ENCODE assay signal across 9 mouse cellular contexts in genomic region chr4:141204580-141205061, GRCm38 (mm10). TPM values are rescaled to one million over a fixed set of nuclear protein-coding genes. Genes with fewer than 3 reads are reported as not detected.
A peak's percentile ranks its signal among the peaks of the same experiment; 100 is the strongest.
DNase-seq lines count a peak whose midpoint lies in the region; ATAC-seq and TF ChIP-seq lines count a peak whose summit lies in the region.
"Had no signal": no experiment of that assay in that cellular context is flagged by ENCODE, and none has a peak within 500 bp of the region (broad histone marks: within the 10 kb centered on the region; RNA-seq: fewer than 3 reads in every experiment).

No protein-coding gene starts in this region.

- ATAC-seq in kidney, embryonic 14.5 days (ENCODE audit: low FRiP score, low TSS enrichment) = peak; percentile 52
- ATAC-seq in kidney, embryonic 15.5 days (replicated peaks; ENCODE audit: low FRiP score) = no peak
- no peak for ATAC-seq in monocyte, adult 5-6 weeks (replicated peaks; ENCODE audit: insufficient number of reproducible peaks, low FRiP score, low TSS enrichment, poor library complexity, severe bottlenecking)

- H3K4me1 ChIP-seq in kidney, embryonic 14.5 days (ENCODE audit: control insufficient read depth, insufficient read depth, low read length) = no peaks in the 10 kb centered on the region
- no peaks in the 10 kb centered on the region for H3K4me1 ChIP-seq in kidney, embryonic 15.5 days
- peaks cover 9 to 28% of the 10 kb centered on the region in 2 experiments for H3K4me1 ChIP-seq in CH12.LX (ENCODE audit: control insufficient read depth in 1 of 2, insufficient read depth in 2 of 2)
- H3K4me1 ChIP-seq: limb, embryonic 15.5 days had no signal

- in situ Hi-C loops in CH12.LX (cut with MboI; ENCODE audit: low pct_ligation_motif_present, low pct_unique_long_range_greater_than_20kb, low sequenced_read_pairs) = no loop called here

- no peak overlapping the region for H3K9ac ChIP-seq in kidney, embryonic 14.5 days (ENCODE audit: low read depth, low read length)
- no peak overlapping the region for H3K9ac ChIP-seq in kidney, embryonic 15.5 days
- H3K9ac ChIP-seq in CH12.LX (ENCODE audit: insufficient read depth, low read depth) = no peak overlapping the region
- H3K9ac ChIP-seq: limb, embryonic 15.5 days had no signal

- H3K4me3 ChIP-seq in kidney, embryonic 14.5 days (ENCODE audit: low read length) = no peak overlapping the region
- H3K4me3 ChIP-seq in kidney, embryonic 15.5 days (replicated peaks) = no peak overlapping the region
- no peak overlapping the region for H3K4me3 ChIP-seq in CH12.LX (replicated peaks in 1 of 3; ENCODE audit: low read depth in 2 of 3, low read length in 2 of 3, poor library complexity in 1 of 3)
- H3K4me3 ChIP-seq: limb, embryonic 15.5 days had no signal

- dilution Hi-C loops in CH12.LX (cut with MboI; ENCODE audit: extremely low pct_ligation_motif_present, extremely low pct_unique_long_range_greater_than_20kb, low sequenced_read_pairs) = no loop called here

- H3K27me3 ChIP-seq in kidney, embryonic 14.5 days (ENCODE audit: control insufficient read depth, insufficient read depth, low read length) = no peaks in the 10 kb centered on the region
- no peaks in the 10 kb centered on the region for H3K27me3 ChIP-seq in kidney, embryonic 15.5 days
- no peaks in the 10 kb centered on the region for H3K27me3 ChIP-seq in CH12.LX (replicated peaks)
- H3K27me3 ChIP-seq: limb, embryonic 15.5 days had no signal

- H3K27ac ChIP-seq in kidney, embryonic 14.5 days (ENCODE audit: low read depth, low read length) = no peak overlapping the region
- H3K27ac ChIP-seq in kidney, embryonic 15.5 days = no peak overlapping the region
- no peak overlapping the region for H3K27ac ChIP-seq in CH12.LX (ENCODE audit: insufficient read depth, low read depth)
- H3K27ac ChIP-seq: limb, embryonic 15.5 days had no signal

- intact Hi-C loops in gastrocnemius, postnatal 36 days (cut with DNase I) = loop anchor here (5.0 kb wide), 2 partner anchors 63 to 163 kb away; partner anchors contain the start of gene Fam131c

- no peaks in the 10 kb centered on the region for H3K9me3 ChIP-seq in kidney, embryonic 14.5 days (ENCODE audit: control insufficient read depth, low read length)
- no peaks in the 10 kb centered on the region for H3K9me3 ChIP-seq in kidney, embryonic 15.5 days (replicated peaks)
- no peaks in the 10 kb centered on the region for H3K9me3 ChIP-seq in CH12.LX (replicated peaks; ENCODE audit: low read length)
- H3K9me3 ChIP-seq: limb, embryonic 15.5 days had no signal

- H3K36me3 ChIP-seq in kidney, embryonic 14.5 days (ENCODE audit: control insufficient read depth, insufficient read depth, low read length) = peaks cover 30% of the 10 kb centered on the region
- H3K36me3 ChIP-seq in kidney, embryonic 15.5 days = peaks cover 31% of the 10 kb centered on the region
- peaks cover 18 to 73% of the 10 kb centered on the region in 2 experiments for H3K36me3 ChIP-seq in CH12.LX (replicated peaks in 1 of 2; ENCODE audit: control insufficient read depth in 1 of 2, insufficient read depth in 1 of 2, low read length in 1 of 2)

- TF ChIP-seq POLR2A in CH12.LX (IDR thresholded peaks at IDR 0.05; ENCODE audit: low read depth, low read length) = no peak

- no peaks in the 10 kb centered on the region for H3K79me2 ChIP-seq in CH12.LX (replicated peaks; ENCODE audit: control insufficient read depth, extremely low read depth, insufficient read depth, poor library complexity, severe bottlenecking)

- 76% methylated on average over 4 of the region's 4 CpGs for WGBS in kidney, embryonic 14.5 days
- 77% methylated on average over 4 of the region's 4 CpGs for WGBS in kidney, embryonic 15.5 days

- no peak for TF ChIP-seq EP300 in CH12.LX (IDR thresholded peaks at IDR 0.05; ENCODE audit: low read length)

- peak; percentile 23; the same call in 1 of the 2 replicates for TF ChIP-seq RAD21 in CH12.LX (IDR thresholded peaks at IDR 0.05; ENCODE audit: low read depth, low read length)

- no peak overlapping the region for H3K4me2 ChIP-seq in kidney, embryonic 14.5 days (replicated peaks; ENCODE audit: low read depth, low read length)
- H3K4me2 ChIP-seq in kidney, embryonic 15.5 days = no peak overlapping the region
- no peak overlapping the region for H3K4me2 ChIP-seq in CH12.LX (ENCODE audit: insufficient read depth, low read depth, poor library complexity, severe bottlenecking)
- H3K4me2 ChIP-seq: limb, embryonic 15.5 days had no signal

- peak; percentile 38 for DNase-seq in CH12.LX (ENCODE audit: extremely low read depth)
- peak; percentile 30 for DNase-seq in c-Kit-positive CD71-positive TER-119-negative erythroid progenitor cells, embryonic 14.5 days (ENCODE audit: low read depth)
- DNase-seq in kidney, postnatal 14 days = peak; percentile 23
- peak; percentile 36 for DNase-seq in right cerebral cortex, postnatal 25 days
- DNase-seq in gastrocnemius, postnatal 36 days = no peak

- peak in 1 of 2 experiments; percentile 40; a peak in 2 of 4 replicates for TF ChIP-seq CTCF in CH12.LX (conservative IDR thresholded peaks at IDR 0.05 in 1 of 2, IDR thresholded peaks at IDR 0.05 in 1 of 2; ENCODE audit: low read depth in 2 of 2, low read length in 2 of 2)

TF ChIP-seq in CH12.LX, 34 proteins besides CTCF, POLR2A, EP300 and RAD21:
- no peak for TF ChIP-seq NRF1 (IDR thresholded peaks at IDR 0.05; ENCODE audit: low read depth, low read length)
- no peak for TF ChIP-seq ZMIZ1 (IDR thresholded peaks at IDR 0.05; ENCODE audit: low read depth, low read length)
- no peak for TF ChIP-seq UBTF (IDR thresholded peaks at IDR 0.05; ENCODE audit: low read depth, low read length)
- no peak for TF ChIP-seq MXI1 (IDR thresholded peaks at IDR 0.05; ENCODE audit: low read depth, low read length)
- TF ChIP-seq PAX5 (IDR thresholded peaks at IDR 0.05; ENCODE audit: low read length) = no peak
- TF ChIP-seq ELF1 (IDR thresholded peaks at IDR 0.05; ENCODE audit: low read depth, low read length) = no peak
- no peak for TF ChIP-seq GABPA (IDR thresholded peaks at IDR 0.05; ENCODE audit: insufficient replicate concordance, low read depth, low read length)
- TF ChIP-seq MAZ (IDR thresholded peaks at IDR 0.05; ENCODE audit: low read depth, low read length) = no peak
- no peak for TF ChIP-seq JUND (conservative IDR thresholded peaks at IDR 0.05; ENCODE audit: low read depth, low read length)
- TF ChIP-seq USF2 (conservative IDR thresholded peaks at IDR 0.05; ENCODE audit: low read depth, low read length) = no peak
- TF ChIP-seq ZC3H11A (IDR thresholded peaks at IDR 0.05; ENCODE audit: low read depth, low read length) = no peak
- TF ChIP-seq POLR2AphosphoS2 (IDR thresholded peaks at IDR 0.05; ENCODE audit: low read depth, low read length) = no peak
- TF ChIP-seq MYC (IDR thresholded peaks at IDR 0.05; ENCODE audit: low read depth, low read length) = no peak
- TF ChIP-seq TBP (conservative IDR thresholded peaks at IDR 0.05; ENCODE audit: low read depth, low read length) = no peak
- no peak for TF ChIP-seq USF1 (IDR thresholded peaks at IDR 0.05; ENCODE audit: low read depth, low read length)
- no peak for TF ChIP-seq HCFC1 (IDR thresholded peaks at IDR 0.05; ENCODE audit: low read depth, low read length)
- no peak for TF ChIP-seq NELFE (IDR thresholded peaks at IDR 0.05; ENCODE audit: low read depth, low read length)
- TF ChIP-seq MEF2A (IDR thresholded peaks at IDR 0.05; ENCODE audit: borderline replicate concordance, low read depth, low read length) = no peak

RNA-seq across cellular contexts. Expression of gene Rsg1, which starts 9.1 kb away (rescaled TPM):
- 3.6 and 5.0 TPM in 2 replicates for polyA plus RNA-seq in kidney, embryonic 14.5 days (2014; fragmentation: Nextera tagmentation; extraction: Ambion mirVana)
- 5.9 and 6.8 TPM in 2 replicates for polyA plus RNA-seq in kidney, embryonic 15.5 days (2015; fragmentation: Nextera tagmentation; extraction: Ambion mirVana)
- total RNA-seq in CH12.LX (2012; rRNA removed) (4.5 and 5.3 TPM in 2 replicates), CH12.LX (2014; rRNA removed) (1.0 and 1.1 TPM in 2 replicates)
- 2.8 and 3.2 TPM in 2 replicates for polyA plus RNA-seq in CH12.LX (2012; ENCODE audit: insufficient read length, low read depth)
- total RNA-seq in monocyte, adult 5-6 weeks (2017) = 0.38 to 2.7 TPM in 2 of 3 replicates, not detected in the other
- total RNA-seq in gastrocnemius, postnatal 36 days (2021) = not detected

RNA-seq across cellular contexts. Expression of gene Arhgef19, which starts 34.7 kb away (rescaled TPM):
- 6.8 and 7.4 TPM in 2 replicates for polyA plus RNA-seq in kidney, embryonic 14.5 days (2014; fragmentation: Nextera tagmentation; extraction: Ambion mirVana)
- 7.4 and 9.6 TPM in 2 replicates for polyA plus RNA-seq in kidney, embryonic 15.5 days (2015; fragmentation: Nextera tagmentation; extraction: Ambion mirVana)
- total RNA-seq in CH12.LX (2012; rRNA removed) (0.08 and 0.21 TPM in 2 replicates), CH12.LX (2014; rRNA removed) (0.15 TPM in 1 of 2 replicates, not detected in the other)
- 0.19 and 0.40 TPM in 2 replicates for polyA plus RNA-seq in CH12.LX (2012; ENCODE audit: insufficient read length, low read depth)
- not detected in 3 replicates for total RNA-seq in monocyte, adult 5-6 weeks (2017)
- total RNA-seq in gastrocnemius, postnatal 36 days (2021) = under 1 TPM; 0.26 to 0.69 TPM

RNA-seq across cellular contexts. Expression of gene Fbxo42, which starts 56.9 kb away (rescaled TPM):
- 22.0 and 26.8 TPM in 2 replicates for polyA plus RNA-seq in kidney, embryonic 14.5 days (2014; fragmentation: Nextera tagmentation; extraction: Ambion mirVana)
- 22.4 and 23.0 TPM in 2 replicates for polyA plus RNA-seq in kidney, embryonic 15.5 days (2015; fragmentation: Nextera tagmentation; extraction: Ambion mirVana)
- total RNA-seq in CH12.LX (2012; rRNA removed) (14.4 and 17.3 TPM in 2 replicates), CH12.LX (2014; rRNA removed) (8.6 and 9.8 TPM in 2 replicates)
- polyA plus RNA-seq in CH12.LX (2012; ENCODE audit: insufficient read length, low read depth) = 16.5 and 20.1 TPM in 2 replicates
- total RNA-seq in monocyte, adult 5-6 weeks (2017) = 5.0 to 11.5 TPM (median 5.5 TPM) in 3 replicates
- 1 to 10 TPM; 8.8 to 9.8 TPM for total RNA-seq in gastrocnemius, postnatal 36 days (2021)

Comparison
In these comparisons a context has a peak if more than half of its experiments do, and no peak if none do; other contexts are left out.
1. DNase-seq: peak in CH12.LX (single experiment), c-Kit-positive CD71-positive TER-119-negative erythroid progenitor cells, embryonic 14.5 days (single experiment), kidney, postnatal 14 days (single experiment) and right cerebral cortex, postnatal 25 days (single experiment); none in gastrocnemius, postnatal 36 days (0 of 2).